Mouse (Mus musculus) embryonic facial prominence, embryonic 13.5 days (tissue): Measurements from ENCODE around the gene Ntn5. TPM values are rescaled to one million over a fixed set of nuclear protein-coding genes. Genes with fewer than 3 reads are reported as not detected.
A peak's percentile ranks its signal among the peaks of the same experiment; 100 is the strongest.
"Not testable (repeated sequence)": the region's sequence is repeated elsewhere in the genome, so short reads cannot be mapped to it uniquely, and the experiment has no call there.

Experiments
- ATAC-seq: fragments of 200-750 bp; cut with Nextera tagmentation; 2 replicates; pipeline ENCODE4 v1.8.0; 2017; ENCODE audit warnings: low read depth; ENCODE audit not compliant: insufficient number of reproducible peaks, insufficient read depth, low FRiP score, low TSS enrichment
- H3K27ac ChIP-seq: fragments of 300-500 bp; sonication (generic); 2 replicates; pipeline ENCODE4 v1.5.1; 2015; ENCODE audit warnings: moderate library complexity, mild to moderate bottlenecking, inconsistent platforms
- H3K27me3 ChIP-seq: fragments of 300-500 bp; sonication (generic); 2 replicates; pipeline ENCODE4 v1.6.1; 2015; ENCODE audit warnings: mild to moderate bottlenecking, inconsistent platforms
- H3K36me3 ChIP-seq: fragments of 300-500 bp; sonication (generic); 2 replicates; pipeline ENCODE4 v1.6.1; 2015; ENCODE audit warnings: mild to moderate bottlenecking, inconsistent platforms
- H3K4me1 ChIP-seq: fragments of 300-500 bp; sonication (generic); 2 replicates; pipeline ENCODE4 v1.6.1; 2015; ENCODE audit warnings: inconsistent platforms
- H3K4me2 ChIP-seq: fragments of 300-500 bp; sonication (generic); 2 replicates; pipeline ENCODE4 v1.6.1; 2015; ENCODE audit warnings: moderate library complexity, mild to moderate bottlenecking, inconsistent platforms
- H3K4me3 ChIP-seq: fragments of 300-500 bp; sonication (generic); 2 replicates; pipeline ENCODE4 v1.5.1; 2015; ENCODE audit warnings: mild to moderate bottlenecking, inconsistent platforms
- H3K9ac ChIP-seq: fragments of 300-500 bp; sonication (generic); 2 replicates; pipeline ENCODE4 v1.6.1; 2015; ENCODE audit warnings: mild to moderate bottlenecking, inconsistent platforms
- H3K9me3 ChIP-seq: fragments of 300-500 bp; sonication (generic); 2 replicates; pipeline ENCODE4 v1.6.1; 2016; ENCODE audit warnings: inconsistent platforms
- WGBS: fragments of 180-500 bp; shearing (Covaris S2); methylation state at CpG from one replicate; pipeline ENCODE4 v1.1.7; 2015; ENCODE audit warnings: mixed read lengths; 5-methylcytosine and 5-hydroxymethylcytosine counted together
- polyA plus RNA-seq: library from polyadenylated mRNA; unstranded; fragments of >200 nt; fragmentation: Nextera tagmentation; extraction: Ambion mirVana; gene quantifications from 2 replicates; pipeline ENCODE4 v1.2.1, GENCODE M21; 2015

Ntn5 gene
- polyA plus RNA-seq, 1 experiment from 2014 or later = 5.4 TPM

GRCm38 (mm10) chr7:45661702-45662101 is 22.1 kb upstream of the Ntn5 start:
- not testable (repeated sequence) for H3K4me3 ChIP-seq, H3K27ac ChIP-seq, H3K9ac ChIP-seq, H3K4me2 ChIP-seq, ATAC-seq, H3K27me3 ChIP-seq, H3K9me3 ChIP-seq, H3K36me3 ChIP-seq
- 91% methylated on average over 6 of the region's 6 CpGs for WGBS
- peaks cover 19% of the 10 kb centered on the region for H3K4me1 ChIP-seq

DNA sequence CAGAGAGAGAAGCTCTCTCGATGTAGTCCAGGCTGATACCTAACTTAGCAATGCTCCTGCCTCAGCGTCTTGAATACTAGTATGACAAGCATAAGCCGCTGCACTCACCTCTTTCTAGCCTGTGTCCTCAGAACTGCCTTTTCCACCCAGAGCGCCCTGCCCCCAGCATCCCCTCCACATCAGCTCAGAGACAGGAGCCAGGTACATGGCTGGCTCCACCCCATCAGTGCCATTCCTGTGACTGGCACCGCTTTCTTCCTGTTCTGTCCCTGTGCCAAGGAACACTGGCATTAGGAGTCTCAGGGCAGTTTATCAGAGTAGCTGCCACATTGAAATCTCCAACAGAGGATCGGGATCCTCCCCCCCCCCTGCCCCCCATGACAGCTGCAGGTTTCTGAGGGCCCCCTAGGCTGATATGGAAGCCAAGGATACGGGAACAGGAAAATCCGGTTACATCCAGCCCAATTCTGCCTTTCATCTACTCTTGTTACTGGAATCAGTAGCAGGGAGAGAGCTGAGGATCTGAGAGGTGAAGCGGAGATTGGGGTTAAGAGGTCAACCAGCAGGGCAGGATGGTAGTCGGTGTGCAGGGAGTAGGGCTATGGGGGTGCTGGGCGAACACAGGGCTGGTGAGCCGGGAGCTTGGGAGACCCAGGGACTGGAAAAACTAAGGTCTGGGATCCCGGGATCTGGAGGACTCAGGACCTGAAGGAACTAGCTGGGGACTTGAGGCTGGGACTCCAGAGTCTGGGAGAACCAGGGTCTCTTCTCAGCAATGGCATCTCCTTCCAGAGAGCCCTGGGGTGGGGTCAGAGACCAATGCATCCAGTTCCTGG is 18.3 kb upstream of the Ntn5 start:
- H3K4me3 ChIP-seq = no peak overlapping the region
- peaks cover 3% of the 10 kb centered on the region; the same call in 1 of the 2 replicates for H3K9me3 ChIP-seq
- no peaks in the 10 kb centered on the region for H3K27me3 ChIP-seq
- H3K27ac ChIP-seq = no peak overlapping the region
- H3K9ac ChIP-seq = 0 out of 2 replicates have a peak overlapping the region, but pooled peaks have one; percentile 16
- no peak for ATAC-seq
- 34% methylated on average over 13 of the region's 13 CpGs for WGBS
- H3K4me2 ChIP-seq = peak overlapping the region; percentile 16; the same call in 1 of the 2 replicates
- H3K4me1 ChIP-seq = peaks cover 19% of the 10 kb centered on the region
- no peaks in the 10 kb centered on the region for H3K36me3 ChIP-seq

- Histone ChIP-seq H3K27ac (no peak within 1 kb of the TSS), H3K27me3 (no peaks in the 10 kb centered on the region), H3K36me3 (no peaks in the 10 kb centered on the region), H3K4me3 (no peak within 1 kb of the TSS), H3K4me2 (peak within 1 kb of the TSS; percentile 16; the same call in 1 of the 2 replicates), H3K9ac (0 out of 2 replicates have a peak within 1 kb of the TSS, but pooled peaks have one; percentile 16), H3K4me1 (peaks cover 19% of the 10 kb centered on the region), H3K9me3 (peaks cover 3% of the 10 kb centered on the region; the same call in 1 of the 2 replicates)
- no peak for ATAC-seq
- WGBS = 74% methylated on average over 7 of the region's 7 CpGs
Measured at GRCm38 (mm10) chr7:45666161-45666560, 17.7 kb upstream of the Ntn5 start, which contains the start of gene Fut2. TSS of gene Fut2 (minus strand) at chr7:45666394.

DNA sequence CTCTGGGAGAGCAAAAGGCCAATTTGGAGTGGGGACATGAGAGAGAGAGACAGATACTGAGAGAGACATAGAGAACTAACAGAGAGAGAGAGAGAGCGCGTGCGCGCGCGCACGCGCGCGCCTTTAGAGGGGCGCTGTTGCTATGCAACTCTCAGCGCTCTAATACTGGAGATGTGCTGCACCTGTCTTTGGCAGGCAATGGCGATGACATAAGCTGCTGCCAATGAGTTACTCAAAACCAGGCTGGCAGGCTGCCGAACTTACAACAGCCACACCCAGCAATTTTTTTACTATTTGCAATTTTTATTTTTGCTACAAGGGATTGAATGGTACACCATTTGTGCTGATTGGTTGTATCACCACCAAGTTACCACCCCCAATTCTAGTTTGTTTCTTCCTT is 16.1 kb upstream of the Ntn5 start:
- Histone ChIP-seq H3K4me3 (no peak overlapping the region), H3K9ac (no peak overlapping the region), H3K36me3 (no peaks in the 10 kb centered on the region), H3K4me1 (peaks cover 19% of the 10 kb centered on the region), H3K27ac (no peak overlapping the region), H3K9me3 (peaks cover 3% of the 10 kb centered on the region; the same call in 1 of the 2 replicates), H3K27me3 (no peaks in the 10 kb centered on the region), H3K4me2 (no peak overlapping the region)
- ATAC-seq = no peak
- WGBS = 75% methylated on average over 14 of the region's 14 CpGs

GRCm38 (mm10) chr7:45668921-45669320 is 14.9 kb upstream of the Ntn5 start:
- Histone ChIP-seq H3K27me3 (no peaks in the 10 kb centered on the region), H3K4me1 (peaks cover 18% of the 10 kb centered on the region), H3K9ac (no peak overlapping the region), H3K4me2 (no peak overlapping the region), H3K9me3 (peaks cover 3% of the 10 kb centered on the region; the same call in 1 of the 2 replicates), H3K36me3 (no peaks in the 10 kb centered on the region), H3K27ac (no peak overlapping the region), H3K4me3 (no peak overlapping the region)
- ATAC-seq = no peak
- 98% methylated on average over 9 of the region's 9 CpGs for WGBS

GRCm38 (mm10) chr7:45677627-45678295 is 6.1 kb upstream of the Ntn5 start:
- H3K27ac ChIP-seq = no peak overlapping the region
- no peak overlapping the region for H3K4me2 ChIP-seq
- WGBS = 80% methylated on average over 7 of the region's 7 CpGs
- no peaks in the 10 kb centered on the region for H3K36me3 ChIP-seq
- H3K4me1 ChIP-seq = peaks cover 8% of the 10 kb centered on the region
- ATAC-seq = no peak
- no peak overlapping the region for H3K4me3 ChIP-seq
- H3K27me3 ChIP-seq = no peaks in the 10 kb centered on the region
- H3K9me3 ChIP-seq = no peaks in the 10 kb centered on the region
- no peak overlapping the region for H3K9ac ChIP-seq

DNA sequence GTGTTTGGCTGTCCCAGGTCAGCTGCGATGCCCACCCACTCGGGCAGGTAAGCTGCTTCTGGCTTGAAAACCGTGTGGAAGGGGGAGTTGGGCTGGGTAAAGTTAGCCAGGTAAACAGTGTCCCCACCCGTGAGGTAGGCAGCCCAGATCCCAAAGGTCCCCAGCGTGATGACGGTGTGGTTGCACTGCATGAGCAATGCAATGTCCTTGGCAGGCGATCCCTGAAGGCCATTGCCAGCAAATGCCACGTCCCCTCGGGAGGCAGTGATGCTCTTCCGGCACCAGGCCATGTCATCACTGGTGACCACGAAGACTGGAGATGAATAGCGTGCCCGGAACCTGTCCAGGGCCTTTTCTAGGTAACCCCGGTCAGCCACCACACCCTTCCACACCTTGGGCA is 5.3 kb upstream of the Ntn5 start:
- Histone ChIP-seq H3K9ac (no peak overlapping the region), H3K4me1 (peaks cover 16% of the 10 kb centered on the region), H3K27ac (no peak overlapping the region), H3K4me2 (no peak overlapping the region), H3K9me3 (no peaks in the 10 kb centered on the region), H3K36me3 (no peaks in the 10 kb centered on the region), H3K4me3 (no peak overlapping the region), H3K27me3 (no peaks in the 10 kb centered on the region)
- WGBS = 93% methylated on average over 14 of the region's 14 CpGs
- ATAC-seq = no peak

GRCm38 (mm10) chr7:45679966-45680621 is 3.7 kb upstream of the Ntn5 start:
- H3K36me3 ChIP-seq = no peaks in the 10 kb centered on the region
- WGBS = 76% methylated on average over 14 of the region's 14 CpGs
- no peaks in the 10 kb centered on the region for H3K27me3 ChIP-seq
- ATAC-seq = no peak
- H3K4me2 ChIP-seq = no peak overlapping the region
- H3K27ac ChIP-seq = no peak overlapping the region
- peaks cover 30% of the 10 kb centered on the region for H3K4me1 ChIP-seq
- H3K9me3 ChIP-seq = no peaks in the 10 kb centered on the region
- H3K9ac ChIP-seq = no peak overlapping the region
- H3K4me3 ChIP-seq = no peak overlapping the region

- WGBS = 84% methylated on average over 8 of the region's 8 CpGs
- Histone ChIP-seq H3K36me3 (no peaks in the 10 kb centered on the region), H3K4me1 (peaks cover 41% of the 10 kb centered on the region), H3K27me3 (no peaks in the 10 kb centered on the region), H3K9me3 (no peaks in the 10 kb centered on the region), H3K4me2 (no peak overlapping the region), H3K27ac (no peak overlapping the region), H3K4me3 (no peak overlapping the region), H3K9ac (no peak overlapping the region)
- no peak for ATAC-seq
Measured at GRCm38 (mm10) chr7:45681046-45681736, 2.6 kb upstream of the Ntn5 start.

- no peaks in the 10 kb centered on the region for H3K27me3 ChIP-seq
- 0 out of 2 replicates have a peak overlapping the region, but pooled peaks have one; percentile 13 for H3K4me3 ChIP-seq
- 30% methylated on average over 14 of the region's 14 CpGs for WGBS
- peak overlapping the region; percentile 50 for H3K4me2 ChIP-seq
- H3K9me3 ChIP-seq = no peaks in the 10 kb centered on the region
- peak overlapping the region; percentile 51; the same call in 1 of the 2 replicates for H3K27ac ChIP-seq
- H3K36me3 ChIP-seq = no peaks in the 10 kb centered on the region
- no peak; the same call in 1 of the 2 replicates for ATAC-seq
- H3K4me1 ChIP-seq = peaks cover 48% of the 10 kb centered on the region
- H3K9ac ChIP-seq = peak overlapping the region; percentile 41; the same call in 1 of the 2 replicates
Measured at GRCm38 (mm10) chr7:45682144-45683126, 1.4 kb upstream of the Ntn5 start.
